Mouse (Mus musculus): Measurements from ENCODE around the gene Lemd2. TPM values are rescaled to one million over a fixed set of nuclear protein-coding genes. Genes with fewer than 3 reads are reported as not detected.

Lemd2 gene
- polyA plus RNA-seq (2014; fragmentation: Illumina TruSeq; extraction: RNeasy Lipid Tissue Mini Kit (QIAGEN cat#74804); ENCODE audit: insufficient read depth, low read depth, low replicate concordance), result 37.2 TPM

GRCm38 (mm10) chr17:27204075-27204909, at the start of gene Lemd2:
Gene Lemd2 (minus strand): TSS chr17:27204469.

GRCm38 (mm10) chr17:27167545-27167944, 36.7 kb downstream of the Lemd2 start, which contains the start of gene Ip6k3:
Gene Ip6k3 (minus strand): TSS chr17:27167795.

Other genes starting within 250 kb of the Lemd2 start
- 5.6 TPM for gene Zbtb9, start 231.3 kb downstream of the Lemd2 start, polyA plus RNA-seq (2014; fragmentation: Illumina TruSeq; extraction: RNeasy Lipid Tissue Mini Kit (QIAGEN cat#74804); ENCODE audit: insufficient read depth, low read depth, low replicate concordance)
- 17.6 TPM for gene Bak1, start 175.5 kb downstream of the Lemd2 start, polyA plus RNA-seq (2014; fragmentation: Illumina TruSeq; extraction: RNeasy Lipid Tissue Mini Kit (QIAGEN cat#74804); ENCODE audit: insufficient read depth, low read depth, low replicate concordance)
- gene Itpr3, start 147.2 kb downstream of the Lemd2 start, polyA plus RNA-seq (2014; fragmentation: Illumina TruSeq; extraction: RNeasy Lipid Tissue Mini Kit (QIAGEN cat#74804); ENCODE audit: insufficient read depth, low read depth, low replicate concordance), result 5.3 TPM
- 204 TPM for gene Uqcc2, start 70.6 kb downstream of the Lemd2 start, polyA plus RNA-seq (2014; fragmentation: Illumina TruSeq; extraction: RNeasy Lipid Tissue Mini Kit (QIAGEN cat#74804); ENCODE audit: insufficient read depth, low read depth, low replicate concordance)
- gene Ip6k3, start 36.7 kb downstream of the Lemd2 start, polyA plus RNA-seq (2014; fragmentation: Illumina TruSeq; extraction: RNeasy Lipid Tissue Mini Kit (QIAGEN cat#74804); ENCODE audit: insufficient read depth, low read depth, low replicate concordance), result 1.3 TPM

Measured in lung, adult 10 weeks (tissue).